Mouse (Mus musculus) adrenal gland (tissue): ENCODE data around the gene Dscam.
"Not testable (repeated sequence)": the region's sequence is repeated elsewhere in the genome, so short reads cannot be mapped to it uniquely, and the experiment has no call there.

Experiments used
- intact Hi-C: fragments of 180-260 bp; cut with DNase I; formaldehyde crosslinking; loops from one replicate; pipeline ENCODE4 v1.15.1; 2025

The Dscam gene

GRCm38 (mm10) chr16:96896510-96897133 is 273.9 kb downstream of the Dscam start:
- intact Hi-C loops: loop anchor here (2.0 to 5.0 kb wide), 4 partner anchors 120 to 396 kb away; no protein-coding TSS in a partner anchor

DNA sequence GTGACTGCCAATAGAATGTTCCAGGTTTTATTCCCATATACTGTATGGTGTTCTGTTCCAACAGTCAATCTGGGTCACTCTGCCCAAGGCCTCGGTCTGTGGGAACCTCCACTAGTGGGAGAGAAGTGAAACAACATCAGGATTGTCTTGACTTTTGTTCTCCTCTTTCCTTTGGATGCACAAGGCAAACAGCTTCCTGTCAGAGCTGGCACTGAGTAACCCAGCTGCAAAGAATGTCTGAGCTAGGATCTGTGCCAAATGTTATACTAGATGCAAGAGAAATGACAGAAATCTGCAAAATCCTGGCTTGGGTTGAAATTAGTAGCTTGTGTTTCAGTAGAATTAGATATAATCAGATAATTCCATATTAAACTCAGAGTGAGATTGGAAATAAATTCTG is 282.5 kb downstream of the Dscam start:
- intact Hi-C loops: no loop called here

DNA sequence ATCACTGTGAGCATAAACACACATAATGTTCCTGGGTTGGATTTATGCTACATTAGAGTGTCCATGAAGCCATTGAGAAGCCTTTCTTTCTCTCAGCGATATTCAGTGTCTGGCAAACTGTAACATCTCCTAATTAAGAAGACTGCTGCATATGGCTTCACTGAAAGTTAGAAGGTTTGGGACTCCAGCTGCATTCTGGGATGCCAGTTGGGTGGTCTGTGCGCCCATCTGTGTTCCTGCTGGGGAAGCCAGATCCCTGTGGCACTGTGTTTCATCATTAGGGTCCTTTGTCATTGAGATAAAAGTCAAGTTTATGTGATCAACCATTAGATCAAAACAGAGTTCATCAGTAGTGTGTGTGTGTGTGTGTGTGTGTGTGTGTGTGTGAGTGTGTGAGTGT is 284.7 kb downstream of the Dscam start:
- intact Hi-C loops: no loop called here

- intact Hi-C loops: not testable (repeated sequence)
Measured at GRCm38 (mm10) chr16:96884590-96884989, 286.0 kb downstream of the Dscam start.

DNA sequence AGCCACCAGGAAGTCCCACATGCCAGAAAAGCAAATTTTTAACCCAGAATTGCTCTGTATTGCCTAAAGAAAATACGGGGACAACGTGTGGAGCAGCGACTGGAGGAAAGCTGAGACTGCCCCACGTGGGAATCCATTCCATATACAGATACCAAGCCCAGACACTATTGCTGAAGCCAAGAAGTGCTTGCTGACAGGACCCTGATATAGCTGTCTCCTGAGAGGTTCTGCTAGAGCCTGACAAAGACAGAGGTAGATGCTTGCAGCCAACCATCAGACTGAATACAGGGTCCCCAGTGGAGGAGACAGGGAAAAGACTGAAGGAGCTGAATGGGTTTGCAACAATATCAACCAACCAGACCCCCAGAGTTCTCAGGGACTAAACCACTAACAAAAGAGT is 293.3 kb downstream of the Dscam start:
- intact Hi-C loops: no loop called here

DNA sequence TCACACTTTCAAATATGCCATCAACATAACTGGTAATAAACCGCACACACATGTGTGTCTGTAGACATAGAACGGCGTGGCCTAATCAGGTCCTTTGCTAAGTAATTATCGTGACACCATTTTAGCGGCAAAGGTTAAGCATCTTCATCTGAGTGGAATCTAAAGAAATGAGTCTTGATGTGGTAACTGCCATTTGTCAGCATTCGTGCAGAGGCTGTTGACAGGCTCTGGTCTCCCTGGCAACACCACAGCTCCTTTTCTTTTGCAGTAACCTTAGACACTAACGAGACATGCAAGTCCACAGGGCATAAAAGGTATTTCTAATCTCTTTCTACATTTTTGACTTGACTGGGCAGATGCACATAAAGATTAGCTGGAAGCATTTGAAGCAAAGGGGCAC is 297.8 kb downstream of the Dscam start:
- intact Hi-C loops: no loop called here

DNA sequence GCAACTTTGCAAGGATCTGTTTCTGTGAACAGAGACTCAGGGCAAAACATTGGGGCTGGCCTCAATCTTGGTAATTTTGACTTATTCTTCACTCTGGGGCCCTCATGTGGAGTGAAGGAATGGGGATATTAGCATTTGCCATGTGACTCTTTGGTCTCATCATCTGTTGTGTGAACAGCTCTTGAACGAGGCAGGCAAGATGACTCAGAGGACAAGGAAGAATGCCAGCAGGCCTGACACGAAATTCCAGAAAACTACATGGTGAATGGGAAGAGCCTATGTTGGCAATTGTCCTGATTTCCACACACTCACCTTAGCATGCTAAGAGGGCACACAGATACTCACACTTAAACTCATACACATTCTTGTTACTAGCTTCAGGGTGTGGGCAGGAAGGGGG is 313.0 kb downstream of the Dscam start:
- intact Hi-C loops: no loop called here

- intact Hi-C loops: no loop called here
Measured at GRCm38 (mm10) chr16:96855060-96855459, 315.5 kb downstream of the Dscam start.

DNA sequence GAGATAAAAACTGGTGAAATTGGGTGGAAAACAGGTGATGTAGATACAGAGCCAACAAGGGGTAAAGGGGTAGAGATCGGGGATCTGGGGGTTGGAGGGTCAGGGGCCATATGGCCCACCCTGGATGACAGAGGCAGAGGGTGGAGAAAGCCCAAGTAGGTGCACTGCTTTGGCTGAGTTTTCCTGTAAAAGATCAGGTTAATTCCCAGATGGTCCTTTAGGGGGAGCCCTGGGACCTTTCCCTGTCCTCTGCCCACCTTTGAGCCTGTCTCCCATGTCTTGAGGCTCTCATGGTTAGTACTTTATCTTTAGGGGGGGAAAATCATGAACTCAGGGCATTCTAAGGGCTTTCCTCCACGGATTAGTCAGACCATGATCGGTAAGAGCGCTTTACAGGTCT is 318.2 kb downstream of the Dscam start:
- intact Hi-C loops: loop anchor here (5.0 kb wide), 1 partner anchor 425 kb away; no protein-coding TSS in a partner anchor

DNA sequence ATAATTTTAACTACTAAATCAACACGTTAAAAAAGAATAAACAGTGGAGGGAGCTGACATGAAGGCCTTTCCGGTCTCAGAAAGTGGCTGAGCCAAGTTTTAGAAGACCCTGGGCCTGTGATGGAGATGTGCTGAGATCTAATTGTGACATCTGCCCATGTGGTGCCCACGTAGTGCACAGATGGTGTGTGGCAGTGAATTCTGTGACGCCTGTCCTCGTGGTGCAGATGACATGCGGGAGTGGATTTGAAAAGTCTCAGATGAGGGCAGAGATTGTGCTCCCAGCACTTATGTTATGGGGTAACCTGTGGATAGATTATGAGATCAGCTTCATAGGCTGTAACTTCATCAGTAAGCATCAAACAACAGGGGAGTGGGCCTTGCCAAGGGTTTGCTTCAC is 321.6 kb downstream of the Dscam start:
- intact Hi-C loops: no loop called here

- intact Hi-C loops: no loop called here
Measured at GRCm38 (mm10) chr16:96846585-96846984, 324.0 kb downstream of the Dscam start.

GRCm38 (mm10) chr16:96846113-96846512 is 324.4 kb downstream of the Dscam start:
- intact Hi-C loops: no loop called here

DNA sequence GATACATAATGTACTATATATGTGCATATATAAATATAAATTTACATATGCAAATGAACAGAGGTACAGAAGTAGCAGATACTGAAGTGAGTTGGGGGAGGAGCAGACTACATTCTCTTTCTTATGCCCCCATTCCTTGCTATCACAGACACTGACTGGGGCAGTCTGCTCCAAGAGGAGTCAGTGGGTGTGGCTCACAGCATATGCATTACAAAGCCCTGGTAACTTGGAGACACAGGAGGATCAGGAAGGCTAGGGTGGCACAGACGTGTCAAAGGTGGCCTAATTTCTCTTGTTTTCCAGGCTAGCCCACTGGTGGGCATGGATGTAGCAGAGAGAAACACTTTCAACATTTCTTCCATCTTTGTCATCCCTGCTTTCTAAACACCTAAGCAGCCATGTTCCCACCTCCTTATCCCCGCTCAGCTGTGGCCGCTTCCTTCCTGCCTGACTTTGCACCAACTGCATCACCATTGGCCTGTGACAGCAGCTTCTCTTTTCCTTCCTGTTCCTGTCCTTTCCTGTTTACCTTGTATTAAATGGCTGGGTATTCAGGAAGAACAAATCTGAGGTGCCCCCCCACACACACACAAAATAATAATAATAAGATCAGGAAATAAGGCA is 325.0 kb downstream of the Dscam start:
- intact Hi-C loops: no loop called here

- intact Hi-C loops: no loop called here
Measured at GRCm38 (mm10) chr16:96843691-96844400, 326.7 kb downstream of the Dscam start.

DNA sequence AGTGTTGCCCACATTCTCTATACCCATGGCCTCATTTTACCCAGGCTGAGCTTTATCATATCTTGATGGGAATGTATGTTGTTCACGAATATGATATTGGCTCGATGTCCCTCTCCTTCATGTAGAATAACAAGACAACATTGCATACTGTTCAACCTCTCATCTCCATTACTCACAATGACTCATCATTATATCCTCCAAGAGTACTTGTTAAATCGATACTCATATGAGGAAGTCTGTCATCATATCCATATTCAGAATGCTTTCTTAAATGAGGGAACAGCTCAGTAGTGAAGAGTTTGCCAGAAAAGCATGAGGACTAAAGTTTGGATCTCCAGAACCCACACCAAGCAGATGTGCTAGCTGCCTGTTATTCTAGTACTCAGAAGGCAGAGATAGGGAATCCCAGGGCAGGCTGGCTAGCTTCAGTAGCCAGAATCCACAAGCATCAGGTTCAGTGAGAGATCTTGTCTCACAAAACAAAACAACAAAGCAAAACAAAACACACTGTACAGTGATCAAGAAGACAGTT is 327.7 kb downstream of the Dscam start:
- intact Hi-C loops: no loop called here

GRCm38 (mm10) chr16:96819649-96820048 is 350.9 kb downstream of the Dscam start:
- intact Hi-C loops: loop anchor here (1.0 to 2.0 kb wide), 2 partner anchors 25 to 135 kb away; no protein-coding TSS in a partner anchor

DNA sequence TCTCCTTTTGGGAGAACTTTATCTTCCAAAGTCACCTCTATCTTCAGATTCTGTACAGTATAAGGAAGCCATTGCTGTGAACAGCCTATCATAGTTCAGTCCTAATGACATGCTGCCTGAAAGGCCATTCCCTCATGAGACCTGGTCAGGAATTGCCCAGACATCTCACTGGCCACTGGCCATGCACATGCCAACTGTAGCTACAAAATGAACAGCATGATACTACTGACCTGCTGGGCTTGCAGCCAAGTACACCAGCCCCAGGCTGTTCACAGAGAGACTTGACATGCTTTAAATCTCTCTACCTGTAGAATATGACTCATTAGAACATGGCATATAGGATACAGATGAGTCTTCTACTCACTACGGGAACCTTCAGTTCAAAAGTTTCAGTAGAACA is 364.3 kb downstream of the Dscam start:
- intact Hi-C loops: no loop called here

- intact Hi-C loops: no loop called here
Measured at GRCm38 (mm10) chr16:96802636-96803035, 367.9 kb downstream of the Dscam start.

DNA sequence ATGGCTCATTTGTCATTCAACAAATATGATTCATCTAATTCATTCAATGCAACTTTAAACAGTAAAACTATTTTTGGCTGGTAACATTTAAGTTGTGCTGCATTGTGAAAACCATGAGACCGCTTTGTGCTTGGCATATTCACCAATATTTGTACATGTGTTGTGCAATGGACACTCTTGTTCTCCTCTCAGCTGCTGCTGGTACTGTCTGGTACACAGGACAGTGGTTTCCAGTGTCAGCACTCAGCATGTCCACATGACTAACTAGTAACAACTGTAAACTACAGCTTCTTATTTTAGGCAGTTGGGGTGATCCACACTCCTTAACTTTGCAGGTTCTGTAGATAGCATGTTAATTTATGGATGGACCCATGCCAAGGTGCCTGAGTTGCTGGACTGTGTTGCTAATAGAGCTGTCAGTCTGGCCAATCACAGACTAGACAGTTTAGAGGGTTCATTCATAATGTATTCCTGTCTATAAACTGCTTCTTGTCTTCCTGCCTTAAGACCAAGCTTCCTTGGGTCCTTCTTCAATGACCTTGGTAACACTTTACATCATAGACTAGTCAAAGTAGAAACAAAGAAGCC is 368.8 kb downstream of the Dscam start:
- intact Hi-C loops: no loop called here

DNA sequence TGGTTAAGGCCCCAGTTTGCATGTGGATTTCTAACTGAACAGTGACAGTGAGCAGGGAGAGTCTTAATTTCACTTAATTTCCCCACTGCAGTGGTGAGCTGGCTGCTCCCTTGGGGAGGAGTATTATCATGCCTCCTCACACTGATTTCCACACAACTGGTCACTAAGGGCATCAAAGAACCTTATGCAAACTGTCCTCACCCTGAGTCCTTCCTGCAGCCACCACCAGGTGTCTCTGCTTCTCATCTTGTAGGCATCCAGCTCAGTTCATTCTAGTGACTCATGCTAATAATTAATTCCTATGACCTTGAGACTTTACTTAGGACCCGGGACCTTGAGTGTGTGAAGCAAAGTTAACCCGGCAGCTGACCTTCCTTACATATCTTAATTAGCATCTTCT is 375.1 kb downstream of the Dscam start:
- intact Hi-C loops: loop anchor here (2.0 to 5.0 kb wide), 2 partner anchors 23 to 497 kb away; no protein-coding TSS in a partner anchor

- intact Hi-C loops: no loop called here
Measured at GRCm38 (mm10) chr16:96791307-96791706, 379.2 kb downstream of the Dscam start.

- intact Hi-C loops: no loop called here
Measured at GRCm38 (mm10) chr16:96788286-96788685, 382.3 kb downstream of the Dscam start.
